Mouse (Mus musculus): ENCODE measurements at regions not wholly inside any gene's neighbourhood (a gene's known extent, or its start where the extent isn't known, plus 50 kb on each side); places are given as distances from the start of the nearest gene placed in this dataset.

DNA sequence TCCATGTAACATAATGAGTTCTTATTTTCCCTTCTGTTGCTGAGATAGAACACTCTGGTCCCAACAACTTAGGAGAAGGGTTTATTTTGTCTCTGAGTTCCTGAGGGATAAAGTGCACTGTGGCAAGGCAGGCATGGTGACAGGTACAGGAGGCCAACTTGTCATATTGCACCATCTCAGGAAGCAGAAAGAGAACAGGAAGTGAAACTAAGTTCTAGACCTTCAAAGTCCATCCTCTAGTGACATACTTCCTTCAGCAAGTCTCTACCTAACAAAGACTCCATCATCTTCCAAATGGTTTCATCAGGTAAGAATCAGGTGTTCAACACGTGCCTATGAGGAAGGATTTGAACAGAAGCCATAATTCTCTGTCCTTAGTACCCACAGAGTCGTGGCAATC lies 266.1 kb upstream of the Mtpn start:
- 78% methylated on average over 2 of the region's 2 CpGs for WGBS
- Histone ChIP-seq H3K9ac (no peak overlapping the region), H3K4me3 (no peak overlapping the region), H3K4me2 (no peak overlapping the region), H3K27ac (no peak overlapping the region), H3K27me3 (replicated peaks) (no peaks in the 10 kb centered on the region), H3K9me3 (no peaks in the 10 kb centered on the region), H3K36me3 (replicated peaks) (no peaks in the 10 kb centered on the region), H3K4me1 (no peaks in the 10 kb centered on the region)
- ATAC-seq (replicated peaks) = no peak

DNA sequence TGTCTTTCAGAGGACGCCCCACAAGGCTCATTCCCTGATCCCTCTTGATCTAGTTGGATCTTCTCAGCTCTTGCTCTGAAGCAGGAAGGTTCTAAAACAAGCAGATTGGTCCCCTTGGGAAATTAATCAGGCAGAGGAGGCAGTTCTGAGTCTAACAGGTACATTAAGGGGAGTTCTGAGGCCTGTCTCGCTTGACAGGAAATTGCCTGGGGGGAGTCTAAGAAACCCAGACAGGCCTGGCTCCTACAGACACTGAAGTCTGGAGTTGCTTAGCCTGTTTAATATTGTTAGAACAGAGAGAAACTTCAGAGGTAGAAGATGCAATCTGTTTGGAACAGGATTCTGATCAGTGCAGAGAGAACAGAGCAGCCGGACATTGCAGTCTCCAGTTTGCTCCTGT lies 264.4 kb upstream of the Mtpn start:
- 76% methylated on average over 3 of the region's 3 CpGs for WGBS
- Histone ChIP-seq H3K4me3 (no peak overlapping the region), H3K4me1 (no peaks in the 10 kb centered on the region), H3K4me2 (no peak overlapping the region), H3K36me3 (replicated peaks) (no peaks in the 10 kb centered on the region), H3K27ac (no peak overlapping the region), H3K9ac (no peak overlapping the region), H3K27me3 (replicated peaks) (no peaks in the 10 kb centered on the region), H3K9me3 (no peaks in the 10 kb centered on the region)
- ATAC-seq (replicated peaks) = no peak

DNA sequence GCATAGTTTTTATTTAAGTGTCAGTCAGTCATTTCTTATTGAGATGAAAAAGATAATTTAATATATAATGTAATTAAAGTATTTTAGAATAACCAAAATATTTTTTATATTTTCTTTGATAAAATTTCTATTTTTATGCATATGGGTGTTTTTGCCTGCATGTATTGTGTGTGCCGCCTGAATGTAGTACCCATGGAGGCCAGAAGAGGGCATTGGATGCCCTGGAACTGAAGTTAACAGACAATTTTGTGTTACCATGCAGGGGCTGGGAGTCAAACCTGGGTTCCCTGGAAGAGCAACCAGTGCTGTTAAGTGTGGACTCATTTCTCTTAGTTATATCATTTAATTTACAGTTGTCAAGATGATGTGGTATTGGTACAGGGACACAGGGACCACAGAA lies 240.0 kb upstream of the Mtpn start:
- 92% methylated on average over 1 of the region's 1 CpGs for WGBS
- no peaks in the 10 kb centered on the region for H3K4me1 ChIP-seq
- no peak overlapping the region for H3K9ac ChIP-seq
- no peak overlapping the region for H3K4me3 ChIP-seq
- H3K9me3 ChIP-seq = no peaks in the 10 kb centered on the region
- no peaks in the 10 kb centered on the region for H3K36me3 ChIP-seq (replicated peaks)
- H3K27ac ChIP-seq = no peak overlapping the region
- ATAC-seq (replicated peaks) = no peak
- no peaks in the 10 kb centered on the region for H3K27me3 ChIP-seq (replicated peaks)
- H3K4me2 ChIP-seq = no peak overlapping the region

DNA sequence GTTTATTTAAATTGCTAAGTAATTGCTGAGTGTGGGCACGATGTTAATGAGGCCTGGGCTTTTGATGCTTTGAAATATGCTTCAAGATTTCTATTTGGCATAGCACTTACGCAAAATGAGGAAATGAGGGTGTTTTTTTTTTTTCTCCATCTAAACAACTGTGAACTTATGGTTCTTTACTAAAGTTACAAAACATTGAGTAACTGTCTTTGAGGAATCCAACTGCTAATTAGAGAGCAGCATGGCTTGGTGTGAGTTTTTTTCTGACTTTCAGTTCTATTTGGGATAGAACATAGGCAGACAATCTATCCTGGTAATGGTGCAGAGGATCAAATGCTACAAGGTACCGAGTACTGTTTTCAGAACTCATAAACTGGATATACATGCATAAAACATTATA lies 231.2 kb upstream of the Mtpn start:
- H3K4me1 ChIP-seq = no peaks in the 10 kb centered on the region
- no peak overlapping the region for H3K4me3 ChIP-seq
- H3K9ac ChIP-seq = no peak overlapping the region
- WGBS = 90% methylated on average over 3 of the region's 3 CpGs
- no peaks in the 10 kb centered on the region for H3K36me3 ChIP-seq (replicated peaks)
- no peak overlapping the region for H3K4me2 ChIP-seq
- H3K27ac ChIP-seq = no peak overlapping the region
- no peaks in the 10 kb centered on the region for H3K9me3 ChIP-seq
- no peaks in the 10 kb centered on the region for H3K27me3 ChIP-seq (replicated peaks)
- ATAC-seq (replicated peaks) = no peak

DNA sequence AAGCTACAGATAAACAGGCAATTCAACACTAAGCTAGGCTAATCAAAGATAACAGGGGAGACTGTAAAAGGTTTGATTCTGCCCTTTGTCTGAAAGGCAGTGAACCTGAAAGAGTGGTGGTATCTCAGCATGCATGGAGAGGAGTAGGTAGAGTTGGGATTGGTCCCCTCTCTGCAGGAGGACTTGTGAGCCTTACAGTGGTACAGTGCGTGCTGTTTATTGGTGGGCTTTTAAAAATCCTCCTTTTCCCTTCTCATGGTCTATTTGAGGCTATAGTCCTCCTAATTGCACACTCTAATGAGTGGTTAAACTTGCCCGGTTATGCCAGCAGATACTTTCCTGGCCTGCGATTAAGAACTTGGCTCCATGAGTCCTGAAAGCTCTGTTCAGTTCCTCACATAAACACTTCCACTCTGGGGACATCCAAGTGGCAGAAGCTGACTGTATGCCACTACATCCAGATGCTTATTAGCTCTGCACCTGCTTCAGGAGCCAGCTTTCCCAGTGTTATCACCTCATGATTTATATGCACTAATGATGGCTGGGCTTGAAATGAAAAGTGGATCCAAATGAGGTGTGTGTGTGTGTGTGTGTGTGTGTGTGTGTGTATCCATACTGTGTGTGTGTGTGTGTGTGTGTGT lies 220.0 kb upstream of the Mtpn start:
- Histone ChIP-seq H3K9me3 (no peaks in the 10 kb centered on the region), H3K27ac (no peak overlapping the region), H3K36me3 (replicated peaks) (no peaks in the 10 kb centered on the region), H3K27me3 (replicated peaks) (no peaks in the 10 kb centered on the region), H3K4me3 (no peak overlapping the region), H3K4me1 (no peaks in the 10 kb centered on the region), H3K4me2 (no peak overlapping the region), H3K9ac (no peak overlapping the region)
- ATAC-seq (replicated peaks) = no peak
- 73% methylated on average over 3 of the region's 3 CpGs for WGBS

DNA sequence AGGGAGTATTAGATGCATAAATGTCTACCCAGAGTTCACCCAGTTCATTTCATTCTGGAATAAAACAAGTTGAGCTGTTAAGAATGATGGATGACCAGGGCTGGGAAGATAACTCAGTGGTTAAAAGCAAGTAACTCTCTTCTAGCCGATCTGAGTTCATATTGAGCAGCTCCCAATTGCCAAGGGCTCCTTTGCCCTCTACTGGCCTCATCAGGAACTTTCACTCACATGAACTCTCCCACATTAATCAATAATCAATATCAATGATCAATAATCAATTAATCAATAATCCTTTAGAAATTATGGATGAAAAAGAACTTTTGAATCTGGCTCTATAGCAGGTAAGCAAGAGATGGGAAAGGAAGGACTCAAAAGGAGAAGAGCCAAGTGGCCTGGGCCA lies 206.3 kb upstream of the Mtpn start:
- H3K9me3 ChIP-seq = no peaks in the 10 kb centered on the region
- no peak overlapping the region for H3K27ac ChIP-seq
- H3K4me3 ChIP-seq = no peak overlapping the region
- 46% methylated on average over 1 of the region's 1 CpGs for WGBS
- ATAC-seq (replicated peaks) = no peak
- no peaks in the 10 kb centered on the region for H3K36me3 ChIP-seq (replicated peaks)
- no peak overlapping the region for H3K9ac ChIP-seq
- H3K4me2 ChIP-seq = no peak overlapping the region
- H3K27me3 ChIP-seq (replicated peaks) = no peaks in the 10 kb centered on the region
- H3K4me1 ChIP-seq = no peaks in the 10 kb centered on the region

DNA sequence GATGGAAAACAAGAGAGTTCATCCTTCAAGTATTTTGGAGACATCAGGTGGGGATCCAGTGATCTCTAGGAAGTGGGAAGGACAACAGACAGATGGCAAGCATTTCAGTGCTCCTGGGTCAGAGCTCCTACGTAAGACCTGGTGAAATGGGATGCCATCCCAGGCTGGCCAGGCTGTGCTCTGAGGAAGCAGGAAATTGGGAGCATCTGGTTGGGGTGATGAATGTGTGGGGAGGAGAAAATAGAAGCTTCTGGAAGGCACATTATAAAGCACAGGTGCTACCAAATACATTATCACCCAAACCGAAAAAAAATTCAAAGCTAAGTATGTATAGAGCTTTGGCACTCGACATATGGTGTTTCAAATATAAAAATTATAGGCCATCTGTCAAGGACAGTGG lies 165.9 kb upstream of the Mtpn start:
- Histone ChIP-seq H3K9me3 (no peaks in the 10 kb centered on the region), H3K4me3 (no peak overlapping the region), H3K36me3 (replicated peaks) (no peaks in the 10 kb centered on the region), H3K27me3 (replicated peaks) (no peaks in the 10 kb centered on the region), H3K27ac (no peak overlapping the region), H3K4me1 (no peaks in the 10 kb centered on the region), H3K9ac (no peak overlapping the region), H3K4me2 (no peak overlapping the region)
- ATAC-seq (replicated peaks) = no peak
- WGBS = 92% methylated on average over 3 of the region's 3 CpGs

DNA sequence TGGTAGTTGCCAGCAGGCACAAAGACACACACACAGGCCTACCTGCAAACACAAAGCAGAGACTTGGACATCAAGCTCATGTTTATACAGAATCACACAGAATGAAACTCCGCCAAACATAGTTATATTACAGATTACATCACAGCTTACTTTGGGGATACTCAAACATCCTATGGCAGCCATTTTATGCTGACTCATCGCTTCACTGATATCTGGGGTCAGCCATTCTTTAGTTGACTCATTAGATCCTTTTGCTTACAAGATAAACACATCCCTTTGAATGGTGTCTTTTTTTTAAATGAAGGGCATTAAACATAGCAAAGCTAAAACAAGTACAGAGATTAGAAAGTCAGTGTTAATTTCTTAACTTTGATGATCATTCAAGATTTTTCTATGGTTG lies 127.4 kb upstream of the Mtpn start:
- Histone ChIP-seq H3K27ac (no peak overlapping the region), H3K4me2 (no peak overlapping the region), H3K4me3 (no peak overlapping the region), H3K4me1 (no peaks in the 10 kb centered on the region), H3K9ac (no peak overlapping the region), H3K9me3 (no peaks in the 10 kb centered on the region), H3K36me3 (replicated peaks) (no peaks in the 10 kb centered on the region), H3K27me3 (replicated peaks) (no peaks in the 10 kb centered on the region)
- 93% methylated on average over 2 of the region's 2 CpGs for WGBS
- ATAC-seq (replicated peaks) = no peak

DNA sequence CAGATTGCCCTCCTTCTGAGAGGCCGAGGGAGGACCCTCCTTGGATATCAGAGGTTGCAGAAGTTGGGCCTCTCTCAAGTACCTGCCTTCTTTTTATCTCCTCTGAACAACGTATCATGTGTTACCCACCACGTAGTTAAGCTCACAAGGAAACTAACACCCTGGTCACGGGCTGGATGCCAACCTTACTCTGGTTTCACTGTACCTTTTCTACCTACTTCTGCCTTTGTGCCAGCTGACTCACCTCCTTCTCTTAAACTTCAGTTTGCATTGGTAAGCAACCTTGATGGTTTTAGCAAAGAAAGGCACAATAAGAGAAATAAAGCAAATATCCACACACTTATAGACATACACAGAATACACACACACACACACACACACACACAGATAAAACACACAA lies 111.7 kb upstream of the Mtpn start:
- Histone ChIP-seq H3K4me1 (no peaks in the 10 kb centered on the region), H3K27me3 (replicated peaks) (no peaks in the 10 kb centered on the region), H3K36me3 (replicated peaks) (no peaks in the 10 kb centered on the region), H3K27ac (no peak overlapping the region), H3K4me2 (no peak overlapping the region), H3K9ac (no peak overlapping the region), H3K4me3 (no peak overlapping the region), H3K9me3 (no peaks in the 10 kb centered on the region)
- no peak for ATAC-seq (replicated peaks)
- 85% methylated on average over 4 of the region's 4 CpGs for WGBS

DNA sequence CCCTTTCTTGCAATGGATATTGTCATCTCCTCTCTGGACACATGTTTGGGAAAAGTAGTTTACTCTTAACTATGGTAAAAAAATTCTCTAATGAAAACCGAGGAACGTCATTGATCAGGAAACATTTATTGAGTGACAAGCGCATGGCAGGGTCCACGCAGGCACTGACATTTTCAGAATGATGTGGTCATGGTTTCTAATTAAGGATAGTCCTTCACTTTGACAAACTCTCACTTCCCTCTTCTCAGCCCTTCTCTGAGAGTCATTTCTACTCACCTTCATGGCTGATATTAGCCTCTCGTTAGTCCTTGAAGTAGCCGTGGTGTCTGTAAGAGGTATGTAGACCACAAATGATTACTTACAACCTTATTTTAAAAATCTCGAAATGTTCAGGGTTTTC lies 105.5 kb upstream of the Mtpn start:
- WGBS = 93% methylated on average over 7 of the region's 7 CpGs
- H3K27ac ChIP-seq = no peak overlapping the region
- H3K4me1 ChIP-seq = no peaks in the 10 kb centered on the region

DNA sequence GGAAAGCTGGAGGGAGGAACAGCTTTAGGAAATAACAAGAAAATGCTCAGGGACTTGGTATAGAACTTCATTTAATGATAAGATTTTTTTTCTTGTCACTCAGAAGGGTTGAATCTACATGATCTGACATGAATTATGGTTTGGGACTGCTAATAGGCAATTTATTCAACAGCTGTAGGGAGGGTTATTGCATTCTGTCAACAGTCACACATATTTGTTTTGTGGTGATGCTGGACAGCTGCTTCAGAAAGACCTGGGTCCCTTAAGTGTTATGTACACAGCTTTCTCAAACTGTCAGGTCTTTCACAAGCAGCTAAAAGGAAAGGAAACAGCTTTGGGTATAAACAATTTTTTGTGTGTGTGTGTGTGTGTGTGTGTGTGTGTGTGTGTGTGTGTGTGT lies 101.0 kb upstream of the Mtpn start:
- Histone ChIP-seq H3K4me3 (no peak overlapping the region), H3K27ac (no peak overlapping the region), H3K4me2 (no peak overlapping the region), H3K4me1 (no peaks in the 10 kb centered on the region), H3K27me3 (replicated peaks) (no peaks in the 10 kb centered on the region), H3K36me3 (replicated peaks) (no peaks in the 10 kb centered on the region), H3K9me3 (no peaks in the 10 kb centered on the region), H3K9ac (no peak overlapping the region)
- ATAC-seq (replicated peaks) = no peak

More for the DNA sequence above, 105.5 kb upstream of the Mtpn start:
- Histone ChIP-seq H3K9ac (no peak overlapping the region), H3K9me3 (no peaks in the 10 kb centered on the region), H3K36me3 (replicated peaks) (no peaks in the 10 kb centered on the region), H3K4me3 (no peak overlapping the region), H3K27me3 (replicated peaks) (no peaks in the 10 kb centered on the region), H3K4me2 (no peak overlapping the region)
- no peak for ATAC-seq (replicated peaks)

DNA sequence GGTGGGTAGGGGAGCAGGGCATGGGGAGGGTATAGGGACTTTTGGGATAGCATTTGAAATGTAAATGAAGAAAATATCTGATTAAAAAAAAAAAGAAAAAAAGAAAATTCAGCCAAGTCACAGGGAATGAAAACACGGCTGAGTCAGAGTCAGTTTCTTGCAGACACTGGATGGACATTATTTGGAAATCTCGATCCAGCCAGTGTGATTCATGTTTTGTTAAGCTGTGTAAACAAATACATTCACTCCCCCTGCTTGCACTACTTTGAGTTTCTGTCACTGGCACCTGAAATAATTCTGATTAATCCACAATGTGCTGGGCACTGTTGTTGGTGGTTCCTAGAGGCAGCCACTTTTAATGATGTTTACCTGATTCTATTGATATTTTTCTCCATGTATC lies 68.6 kb upstream of the Mtpn start:
- Histone ChIP-seq H3K9me3 (no peaks in the 10 kb centered on the region), H3K27ac (no peak overlapping the region), H3K27me3 (replicated peaks) (no peaks in the 10 kb centered on the region), H3K4me3 (no peak overlapping the region), H3K4me1 (no peaks in the 10 kb centered on the region), H3K9ac (no peak overlapping the region), H3K36me3 (replicated peaks) (no peaks in the 10 kb centered on the region), H3K4me2 (no peak overlapping the region)
- 76% methylated on average over 2 of the region's 2 CpGs for WGBS
- no peak for ATAC-seq (replicated peaks)

DNA sequence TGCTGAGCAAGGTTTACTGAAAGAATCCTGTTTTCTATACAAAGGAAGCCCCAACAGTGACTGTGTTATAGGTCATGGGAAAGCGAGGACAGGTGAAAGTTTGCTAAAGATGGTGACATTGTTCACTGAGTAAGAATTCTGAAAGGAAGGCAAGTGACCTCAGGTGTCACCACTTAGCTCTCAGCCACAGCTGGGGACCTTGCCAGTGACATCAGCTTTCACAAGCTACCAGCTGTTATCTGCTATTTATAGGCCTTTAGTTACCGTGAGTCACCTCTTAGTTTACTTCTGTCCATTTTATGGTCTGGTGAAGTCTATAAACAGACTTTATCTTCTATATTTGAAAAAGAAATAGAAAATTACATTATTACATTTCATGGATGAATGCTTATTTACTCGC lies 65.4 kb upstream of the Mtpn start:
- H3K27ac ChIP-seq = no peak overlapping the region
- H3K4me2 ChIP-seq = no peak overlapping the region
- H3K9ac ChIP-seq = no peak overlapping the region
- no peak overlapping the region for H3K4me3 ChIP-seq
- H3K36me3 ChIP-seq (replicated peaks) = no peaks in the 10 kb centered on the region
- H3K4me1 ChIP-seq = no peaks in the 10 kb centered on the region
- ATAC-seq (replicated peaks) = no peak
- 79% methylated on average over 3 of the region's 3 CpGs for WGBS
- no peaks in the 10 kb centered on the region for H3K27me3 ChIP-seq (replicated peaks)
- no peaks in the 10 kb centered on the region for H3K9me3 ChIP-seq

DNA sequence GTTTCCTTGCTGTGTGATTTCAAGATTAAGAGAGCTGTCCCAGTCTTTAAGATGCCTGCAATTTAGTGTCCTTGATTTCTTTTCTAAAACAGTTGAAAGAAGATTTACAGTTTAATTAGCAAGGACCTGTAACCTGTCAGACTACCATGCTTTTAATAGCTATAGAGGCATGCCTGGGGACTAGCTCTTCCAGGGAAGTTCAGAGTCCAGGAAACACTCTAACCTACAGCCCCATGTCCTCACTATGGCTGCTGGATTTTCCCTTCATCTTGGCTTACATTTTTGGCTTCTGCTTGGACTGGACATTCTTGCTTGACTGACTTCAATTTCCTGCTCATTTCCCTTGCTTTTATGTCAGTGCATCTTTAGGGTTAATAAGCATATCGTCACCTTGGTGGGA lies 61.7 kb upstream of the Mtpn start:
- no peaks in the 10 kb centered on the region for H3K36me3 ChIP-seq (replicated peaks)
- no peaks in the 10 kb centered on the region for H3K4me1 ChIP-seq
- H3K27ac ChIP-seq = no peak overlapping the region
- H3K9me3 ChIP-seq = no peaks in the 10 kb centered on the region
- H3K4me2 ChIP-seq = no peak overlapping the region
- no peaks in the 10 kb centered on the region for H3K27me3 ChIP-seq (replicated peaks)
- no peak overlapping the region for H3K4me3 ChIP-seq
- WGBS = 85% methylated on average over 1 of the region's 1 CpGs
- no peak for ATAC-seq (replicated peaks)
- H3K9ac ChIP-seq = no peak overlapping the region

Measured in midbrain, embryonic 15.5 days (tissue).